In the genomic region with DNA sequence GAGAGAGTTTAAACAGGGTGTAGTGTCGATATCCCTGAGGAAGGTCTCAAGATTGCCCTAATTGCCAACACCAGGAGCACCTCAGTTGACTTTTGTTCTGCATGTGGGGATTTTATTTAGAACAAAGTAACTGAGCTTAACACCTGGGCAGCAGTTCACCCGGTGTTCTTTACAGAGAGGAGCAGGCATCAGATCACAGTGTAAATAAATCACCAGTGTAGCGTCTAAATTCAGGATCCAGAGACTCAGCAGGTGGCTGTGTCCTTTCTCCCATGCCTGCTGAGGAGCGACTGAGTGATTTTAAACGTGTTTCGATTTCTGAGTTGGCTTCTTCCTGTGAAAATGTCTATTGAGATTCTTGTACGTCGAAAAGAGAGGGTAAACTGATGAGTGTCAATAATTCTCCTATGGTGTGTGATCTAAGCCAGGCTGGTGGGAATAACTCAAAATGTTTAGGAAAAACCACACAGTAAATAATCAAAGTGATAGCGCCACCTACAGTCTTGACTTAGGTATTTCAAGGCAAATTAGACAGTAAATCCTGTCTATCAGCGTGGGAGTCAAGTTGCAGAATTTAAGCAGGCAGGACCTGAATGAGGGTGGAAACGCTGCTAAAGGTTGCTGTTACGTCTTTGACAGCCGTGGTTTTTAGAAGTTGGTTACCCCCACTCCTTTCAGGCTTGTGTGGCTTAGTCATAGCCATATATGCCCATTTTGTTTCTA, we compare ENCODE assay signal across 9 mouse cellular contexts. TPM values are rescaled to one million over a fixed set of nuclear protein-coding genes. Genes with fewer than 3 reads are reported as not detected.
DNase-seq lines count a peak whose midpoint lies in the region; ATAC-seq lines count a peak whose summit lies in the region.
"Had no signal": no experiment of that assay in that cellular context is flagged by ENCODE, and none has a peak within 500 bp of the region (broad histone marks: within the 10 kb centered on the region; RNA-seq: fewer than 3 reads in every experiment).

No protein-coding gene starts in this region.

- no peaks in the 10 kb centered on the region for H3K36me3 ChIP-seq in hindbrain, embryonic 11.5 days (ENCODE audit: control insufficient read depth, insufficient read depth, low read length)
- no peaks in the 10 kb centered on the region for H3K36me3 ChIP-seq in hindbrain, embryonic 10.5 days

- WGBS in hindbrain, embryonic 11.5 days = 34% methylated on average over 13 of the region's 13 CpGs
- 33% methylated on average over 13 of the region's 13 CpGs for WGBS in hindbrain, embryonic 10.5 days

- H3K9ac ChIP-seq in hindbrain, embryonic 11.5 days (ENCODE audit: low read depth, low read length) = no peak overlapping the region

- H3K27ac ChIP-seq in hindbrain, embryonic 11.5 days (ENCODE audit: low read depth, low read length) = no peak overlapping the region
- H3K27ac ChIP-seq in hindbrain, embryonic 10.5 days = no peak overlapping the region

- H3K4me1 ChIP-seq in hindbrain, embryonic 11.5 days (replicated peaks; ENCODE audit: control insufficient read depth, insufficient read depth, low read length) = no peaks in the 10 kb centered on the region
- H3K4me1 ChIP-seq in hindbrain, embryonic 10.5 days (replicated peaks) = no peaks in the 10 kb centered on the region

- H3K4me3 ChIP-seq in hindbrain, embryonic 11.5 days (ENCODE audit: low read depth, low read length) = no peak overlapping the region
- H3K4me3 ChIP-seq in hindbrain, embryonic 10.5 days = no peak overlapping the region

- ATAC-seq in hindbrain, embryonic 11.5 days (ENCODE audit: low FRiP score) = no peak
- peak; percentile 73 for ATAC-seq in CD4-positive, CD25-positive, alpha-beta regulatory T cell, adult 4 months

- H3K4me2 ChIP-seq in hindbrain, embryonic 11.5 days (replicated peaks; ENCODE audit: low read depth, low read length) = no peak overlapping the region

- no peaks in the 10 kb centered on the region for H3K27me3 ChIP-seq in hindbrain, embryonic 11.5 days (ENCODE audit: control insufficient read depth, insufficient read depth, low read length)
- no peaks in the 10 kb centered on the region for H3K27me3 ChIP-seq in hindbrain, embryonic 10.5 days (ENCODE audit: insufficient read depth, poor library complexity, severe bottlenecking)

- H3K9me3 ChIP-seq in hindbrain, embryonic 11.5 days (ENCODE audit: control insufficient read depth, low read length) = no peaks in the 10 kb centered on the region
- H3K9me3 ChIP-seq in hindbrain, embryonic 10.5 days = no peaks in the 10 kb centered on the region

- DNase-seq in hindbrain, embryonic 11.5 days (ENCODE audit: low spot score) = peak; percentile 45
- DNase-seq in hindbrain, embryonic 10.5 days (ENCODE audit: low spot score) = no peak
- DNase-seq in brain, adult 2 months (ENCODE audit: low read depth, low spot score) = peak; percentile 57
- peak; percentile 19 for DNase-seq in kidney, adult 11 months
- peak; percentile 21 for DNase-seq in naive thymus-derived CD4-positive, alpha-beta T cell, adult 2 months (ENCODE audit: low read depth)
- DNase-seq in right cerebral cortex, postnatal 25 days = no peak
- DNase-seq in adrenal gland, adult 8-10 months = no peak

RNA-seq across cellular contexts. Expression of gene Clec1a, which starts 24.8 kb away (rescaled TPM):
- 1.3 and 1.4 TPM in 2 replicates for polyA plus RNA-seq in hindbrain, embryonic 11.5 days (2014; fragmentation: Nextera tagmentation; extraction: Ambion mirVana)
- polyA plus RNA-seq in hindbrain, embryonic 10.5 days (2016; fragmentation: Nextera tagmentation; extraction: Ambion mirVana) = 0.46 and 1.2 TPM in 2 replicates
- not detected for polyA plus RNA-seq in CD4-positive, CD25-positive, alpha-beta regulatory T cell, adult 4 months (2017; shearing (Covaris generic))
- total RNA-seq in adrenal gland, adult 8-10 months (2022) = 1 to 10 TPM; 4.9 to 9.2 (median 7.6) TPM

RNA-seq across cellular contexts. Expression of gene Olr1, which starts 30.4 kb away (rescaled TPM):
- polyA plus RNA-seq in hindbrain, embryonic 11.5 days (2014; fragmentation: Nextera tagmentation; extraction: Ambion mirVana) = 0.14 TPM in 1 of 2 replicates, not detected in the other
- polyA plus RNA-seq in hindbrain, embryonic 10.5 days (2016; fragmentation: Nextera tagmentation; extraction: Ambion mirVana) = 0.09 TPM in 1 of 2 replicates, not detected in the other
- under 1 TPM in 1 of 2 experiments, not detected in 1; 0.16 TPM for polyA plus RNA-seq in CD4-positive, CD25-positive, alpha-beta regulatory T cell, adult 4 months (2017; shearing (Covaris generic))
- total RNA-seq in adrenal gland, adult 8-10 months (2022) = under 1 TPM in 3 of 4 experiments, not detected in 1; 0.23 to 0.27 (median 0.24) TPM
- total RNA-seq: left cerebral cortex, adult 18-20 months had no signal

RNA-seq across cellular contexts. Expression of gene Tmem52b, which starts 35.8 kb away (rescaled TPM):
- not detected in 2 replicates for polyA plus RNA-seq in hindbrain, embryonic 11.5 days (2014; fragmentation: Nextera tagmentation; extraction: Ambion mirVana)
- polyA plus RNA-seq in hindbrain, embryonic 10.5 days (2016; fragmentation: Nextera tagmentation; extraction: Ambion mirVana) = not detected in 2 replicates
- polyA plus RNA-seq in CD4-positive, CD25-positive, alpha-beta regulatory T cell, adult 4 months (2017; shearing (Covaris generic)) = not detected
- not detected for total RNA-seq in adrenal gland, adult 8-10 months (2022)
- total RNA-seq: left cerebral cortex, adult 18-20 months had no signal

RNA-seq across cellular contexts. Expression of gene Gabarapl1, which starts 56.4 kb away (rescaled TPM):
- 22.7 and 26.7 TPM in 2 replicates for polyA plus RNA-seq in hindbrain, embryonic 11.5 days (2014; fragmentation: Nextera tagmentation; extraction: Ambion mirVana)
- 49.1 and 68.0 TPM in 2 replicates for polyA plus RNA-seq in hindbrain, embryonic 10.5 days (2016; fragmentation: Nextera tagmentation; extraction: Ambion mirVana)
- polyA plus RNA-seq in CD4-positive, CD25-positive, alpha-beta regulatory T cell, adult 4 months (2017; shearing (Covaris generic)) = 10 to 100 TPM in 1 of 2 experiments, 1 to 10 TPM in 1; 6.9 to 13.7 TPM
- total RNA-seq in adrenal gland, adult 8-10 months (2022) = 100 to 1,000 TPM; 264 to 374 (median 322) TPM

Comparison
In these comparisons a context has a peak if more than half of its experiments do, and no peak if none do; other contexts are left out.
1. DNase-seq: peak in hindbrain, embryonic 11.5 days (single experiment), brain, adult 2 months (single experiment), kidney, adult 11 months (single experiment) and naive thymus-derived CD4-positive, alpha-beta T cell, adult 2 months (single experiment); none in hindbrain, embryonic 10.5 days (single experiment), right cerebral cortex, postnatal 25 days (single experiment) and adrenal gland, adult 8-10 months (single experiment).